Mouse (Mus musculus) limb, embryonic 11.5 days (tissue): ENCODE results near the gene Pheta1. TPM values are rescaled to one million over a fixed set of nuclear protein-coding genes. Genes with fewer than 3 reads are reported as not detected.
"Not testable (repeated sequence)": the region's sequence is repeated elsewhere in the genome, so short reads cannot be mapped to it uniquely, and the experiment has no call there.

Experiments
- ATAC-seq: fragments of 200-750 bp; cut with Nextera tagmentation; 2 replicates; pipeline ENCODE4 v1.8.0; 2017; ENCODE audit warnings: low read depth; ENCODE audit not compliant: insufficient number of reproducible peaks, low FRiP score, low TSS enrichment
- DNase-seq: peaks from one replicate; pipeline ENCODE4 v3.0.0-alpha.2; 2015; ENCODE audit warnings: low spot score
- H3K27ac ChIP-seq: fragments of 300-500 bp; sonication (generic); replicated peaks from 2 replicates; pipeline ENCODE4 v1.5.1; 2014; ENCODE audit warnings: low read depth, mild to moderate bottlenecking, low read length
- H3K27me3 ChIP-seq: fragments of 300-500 bp; sonication (generic); 2 replicates; pipeline ENCODE4 v1.6.1; 2014; ENCODE audit warnings: mild to moderate bottlenecking, low read length, mixed read lengths; ENCODE audit not compliant: control insufficient read depth, insufficient read depth
- H3K36me3 ChIP-seq: fragments of 300-500 bp; sonication (generic); 2 replicates; pipeline ENCODE4 v1.6.1; 2014; ENCODE audit warnings: mild to moderate bottlenecking, low read length, moderate library complexity, mixed read lengths; ENCODE audit not compliant: control insufficient read depth, insufficient read depth
- H3K4me1 ChIP-seq: fragments of 300-500 bp; sonication (generic); 2 replicates; pipeline ENCODE4 v1.6.1; 2014; ENCODE audit warnings: low read length, mixed read lengths; ENCODE audit not compliant: control insufficient read depth, insufficient read depth
- H3K4me2 ChIP-seq: fragments of 300-500 bp; sonication (generic); 2 replicates; pipeline ENCODE4 v1.6.1; 2014; ENCODE audit warnings: low read depth, mild to moderate bottlenecking, moderate library complexity; ENCODE audit not compliant: severe bottlenecking
- H3K4me3 ChIP-seq: fragments of 300-500 bp; sonication (generic); 2 replicates; pipeline ENCODE4 v1.5.1; 2014; ENCODE audit warnings: low read depth, low read length
- H3K9ac ChIP-seq: fragments of 300-500 bp; sonication (generic); 2 replicates; pipeline ENCODE4 v1.6.1; 2014; ENCODE audit warnings: mild to moderate bottlenecking, low read length
- H3K9me3 ChIP-seq: fragments of 300-500 bp; sonication (generic); 2 replicates; pipeline ENCODE4 v1.6.1; 2016; ENCODE audit warnings: low read length; ENCODE audit not compliant: control insufficient read depth
- WGBS: fragments of 180-500 bp; shearing (Covaris S2); extraction: QIAGEN DNeasy Blood & Tissue Kit; methylation state at CpG from one replicate; pipeline ENCODE4 v1.1.7; 2014; 5-methylcytosine and 5-hydroxymethylcytosine counted together
- polyA plus RNA-seq: library from polyadenylated mRNA; unstranded; fragments of >200 nt; fragmentation: Nextera tagmentation; extraction: Ambion mirVana; gene quantifications from 2 replicates; pipeline ENCODE4 v1.2.1, GENCODE M21; 2014

The Pheta1 gene
- polyA plus RNA-seq, 1 experiment from 2014 or later, result 36.8 TPM

DNA sequence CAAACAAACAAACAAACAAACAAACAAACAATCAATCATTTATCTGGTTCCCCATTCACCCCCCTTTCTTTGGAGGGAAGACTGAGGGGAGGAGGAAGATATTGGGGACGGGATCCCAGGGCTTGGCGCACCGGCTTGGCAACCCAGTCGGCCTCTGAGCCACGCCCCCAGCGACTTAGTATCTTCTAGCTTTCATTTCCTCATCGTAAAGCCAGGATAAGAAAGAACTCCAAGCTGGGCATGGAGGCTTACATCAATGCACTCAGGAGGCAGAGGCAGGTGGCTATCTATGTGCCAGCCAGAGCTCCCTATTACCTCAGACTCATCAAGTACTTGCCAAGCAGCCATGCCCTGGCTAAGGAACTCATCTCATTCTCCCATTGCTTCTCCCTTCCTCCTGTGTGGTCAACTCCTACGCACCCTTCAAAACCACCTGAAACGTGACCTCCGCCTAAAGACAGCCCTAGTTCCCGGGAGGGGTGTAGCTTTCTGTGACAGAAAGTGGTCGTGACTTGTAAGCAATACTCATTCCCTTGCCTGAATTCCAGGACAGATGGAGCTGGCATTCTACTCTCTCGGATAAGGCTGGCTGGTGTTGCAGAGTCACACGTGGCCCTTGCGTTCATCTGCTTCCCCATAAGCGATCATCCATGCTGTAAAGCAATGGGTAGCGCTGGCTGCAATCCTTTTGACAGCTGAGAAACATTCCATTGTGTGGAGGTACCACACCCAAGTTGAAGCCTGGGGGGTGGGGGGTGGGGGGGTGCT, 5.5 kb upstream of the Pheta1 start:
- Histone ChIP-seq H3K27me3 (peaks cover 15% of the 10 kb centered on the region), H3K4me3 (no peak overlapping the region), H3K9ac (no peak overlapping the region; the same call in 1 of the 2 replicates), H3K27ac (no peak overlapping the region), H3K4me2 (peak overlapping the region; percentile 70), H3K4me1 (0 out of 2 replicates have a peak, but pooled peaks cover 6% of the 10 kb centered on the region), H3K36me3 (no peaks in the 10 kb centered on the region), H3K9me3 (no peaks in the 10 kb centered on the region)
- 16% methylated on average over 17 of the region's 17 CpGs for whole genome bisulfite sequencing
- ATAC-seq (no peak), DNase-seq (no peak)

DNA sequence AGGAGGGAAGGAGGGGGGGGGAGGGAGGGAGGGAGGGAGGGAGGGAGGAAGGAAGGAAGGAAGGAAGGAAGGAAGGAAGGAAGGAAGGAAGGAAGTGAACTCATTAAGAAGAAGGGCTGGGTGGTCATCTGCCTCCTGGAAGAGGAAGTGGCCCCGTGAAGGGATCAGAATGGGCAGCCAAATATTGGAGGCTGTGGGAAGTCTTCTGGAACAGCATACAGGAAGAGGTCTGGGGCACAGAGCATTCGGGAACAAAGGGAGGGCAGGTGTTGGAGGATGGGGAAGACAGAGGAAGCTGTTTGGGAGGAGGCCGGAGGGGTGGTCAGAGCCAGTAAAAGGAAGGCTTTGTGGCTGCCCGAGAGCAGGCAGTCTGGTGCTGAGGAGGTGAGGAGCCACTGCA, 3.4 kb upstream of the Pheta1 start:
- Histone ChIP-seq H3K4me3 (no peak overlapping the region), H3K4me2 (no peak overlapping the region), H3K9me3 (no peaks in the 10 kb centered on the region), H3K27ac (no peak overlapping the region), H3K27me3 (peaks cover 12% of the 10 kb centered on the region), H3K36me3 (no peaks in the 10 kb centered on the region), H3K4me1 (peaks cover 14% of the 10 kb centered on the region), H3K9ac (no peak overlapping the region)
- 34% methylated on average over 4 of the region's 4 CpGs for WGBS
- no peak for ATAC-seq
- no peak for DNase-seq

DNA sequence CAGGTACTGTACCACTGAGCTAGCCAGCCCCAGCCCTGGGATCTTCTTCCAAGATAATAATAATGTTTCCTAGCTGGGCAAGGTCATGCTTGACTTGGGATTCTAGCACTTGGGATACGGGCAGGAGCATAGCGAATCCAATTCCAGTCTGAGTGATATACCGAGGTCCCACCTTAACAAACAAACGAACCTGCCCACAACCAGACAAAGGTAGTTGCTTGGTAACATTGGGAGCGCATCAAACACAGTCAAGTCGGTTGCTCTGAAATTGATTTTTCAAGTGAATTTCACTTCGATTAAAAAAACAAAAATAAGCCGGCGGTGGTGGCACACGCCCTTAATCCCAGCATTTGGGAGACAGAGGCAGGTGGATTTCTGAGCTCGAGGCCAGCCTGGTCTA, 2.5 kb upstream of the Pheta1 start:
- Histone ChIP-seq H3K9me3 (no peaks in the 10 kb centered on the region), H3K27ac (no peak overlapping the region), H3K4me1 (peaks cover 20% of the 10 kb centered on the region), H3K4me3 (no peak overlapping the region), H3K36me3 (0 out of 2 replicates have a peak, but pooled peaks cover 3% of the 10 kb centered on the region), H3K27me3 (peaks cover 12% of the 10 kb centered on the region), H3K9ac (no peak overlapping the region), H3K4me2 (no peak overlapping the region)
- DNase-seq (no peak), ATAC-seq (no peak)
- WGBS, result 76% methylated on average over 11 of the region's 11 CpGs

DNA sequence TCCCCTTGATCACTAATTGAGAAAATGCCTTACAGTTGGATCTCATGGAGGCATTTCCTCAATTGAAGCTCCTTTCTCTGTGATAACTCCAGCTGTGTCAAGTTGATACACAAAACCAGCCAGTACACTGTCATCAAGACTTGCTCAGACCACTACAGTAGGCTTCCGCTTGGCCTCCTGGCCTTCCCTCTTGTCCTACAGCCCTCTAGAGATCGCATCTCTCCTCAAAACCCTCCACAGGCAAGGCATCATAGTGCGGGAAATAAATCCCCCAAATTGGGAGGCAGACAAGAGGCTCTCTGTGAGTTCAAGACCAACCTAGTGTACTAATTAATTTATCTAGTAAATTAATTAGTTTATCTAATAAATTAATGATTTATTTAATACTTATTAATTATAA, 1.5 kb upstream of the Pheta1 start:
- not testable (repeated sequence) for H3K9ac ChIP-seq, H3K27ac ChIP-seq, H3K36me3 ChIP-seq, H3K4me2 ChIP-seq, ATAC-seq, DNase-seq, H3K4me3 ChIP-seq, H3K9me3 ChIP-seq
- peaks cover 20% of the 10 kb centered on the region for H3K4me1 ChIP-seq
- H3K27me3 ChIP-seq, result peaks cover 12% of the 10 kb centered on the region
- WGBS, result 79% methylated on average over 3 of the region's 3 CpGs

- WGBS, result under 1% methylated on average over 17 of the region's 17 CpGs
- H3K36me3 ChIP-seq, result peaks cover 12% of the 10 kb centered on the region
- peak overlapping the region; percentile 74 for H3K4me2 ChIP-seq
- peaks cover 17% of the 10 kb centered on the region for H3K4me1 ChIP-seq
- peak overlapping the region; percentile 74 for H3K4me3 ChIP-seq
- peak overlapping the region; percentile 59 for H3K9ac ChIP-seq
- peak; percentile 69 for DNase-seq
- H3K9me3 ChIP-seq, result no peaks in the 10 kb centered on the region
- peak overlapping the region; percentile 64 for H3K27ac ChIP-seq
- peak; percentile 36; the same call in 1 of the 2 replicates for ATAC-seq
- H3K27me3 ChIP-seq, result peaks cover 11% of the 10 kb centered on the region
These were observed 707 bp upstream of the Pheta1 start for GRCm38 (mm10) chr5:121848035-121848519.

DNA sequence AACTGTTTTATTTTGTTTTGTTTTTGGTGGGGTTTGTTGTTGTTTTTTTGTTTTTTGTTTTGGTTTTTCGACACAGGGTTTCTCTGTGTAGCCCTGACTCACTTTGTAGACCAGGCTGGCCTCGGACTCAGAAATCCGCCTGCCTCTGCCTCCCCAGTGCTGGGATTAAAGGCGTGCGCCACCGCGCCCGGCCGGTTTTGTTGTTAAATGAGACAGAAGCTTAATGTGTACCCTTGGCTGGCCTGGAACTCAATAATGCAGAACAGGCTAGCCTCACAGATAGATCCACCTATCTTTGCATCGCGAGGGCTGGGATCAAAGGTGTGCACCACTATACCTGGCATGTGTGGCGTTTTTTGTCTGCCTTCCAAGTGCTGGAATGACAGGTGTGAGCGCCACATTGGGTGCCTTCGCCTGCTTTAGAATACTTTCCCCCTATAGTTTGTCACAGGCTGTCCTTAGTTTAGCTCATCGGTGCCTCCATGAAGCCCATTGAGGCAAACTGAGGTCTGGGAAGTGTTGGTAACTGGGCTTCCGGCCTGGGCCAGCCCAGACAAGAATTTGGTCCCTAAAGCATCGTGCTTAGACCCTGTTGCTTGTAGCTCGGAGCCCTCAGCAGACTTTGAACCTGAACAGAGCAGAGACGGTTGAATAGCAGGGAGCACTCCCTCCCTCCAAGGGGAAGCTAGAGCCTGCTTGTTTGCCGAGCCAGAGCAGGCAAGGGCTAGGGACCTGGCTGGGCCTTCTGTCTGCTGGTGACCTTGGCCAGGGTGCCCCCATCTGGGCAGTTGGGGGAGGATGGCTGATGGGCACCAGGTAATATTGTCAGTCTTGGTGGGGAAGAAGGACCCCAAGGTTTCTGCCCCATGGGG, 930 bp downstream of the Pheta1 start:
- Histone ChIP-seq H3K4me2 (peak overlapping the region; percentile 74), H3K27me3 (0 out of 2 replicates have a peak, but pooled peaks cover 2% of the 10 kb centered on the region), H3K9me3 (no peaks in the 10 kb centered on the region), H3K36me3 (peaks cover 21% of the 10 kb centered on the region), H3K27ac (no peak overlapping the region), H3K4me1 (peaks cover 17% of the 10 kb centered on the region), H3K4me3 (peak overlapping the region; percentile 74), H3K9ac (peak overlapping the region; percentile 92)
- ATAC-seq, result no peak
- 44% methylated on average over 20 of the region's 20 CpGs for WGBS
- no peak for DNase-seq

DNA sequence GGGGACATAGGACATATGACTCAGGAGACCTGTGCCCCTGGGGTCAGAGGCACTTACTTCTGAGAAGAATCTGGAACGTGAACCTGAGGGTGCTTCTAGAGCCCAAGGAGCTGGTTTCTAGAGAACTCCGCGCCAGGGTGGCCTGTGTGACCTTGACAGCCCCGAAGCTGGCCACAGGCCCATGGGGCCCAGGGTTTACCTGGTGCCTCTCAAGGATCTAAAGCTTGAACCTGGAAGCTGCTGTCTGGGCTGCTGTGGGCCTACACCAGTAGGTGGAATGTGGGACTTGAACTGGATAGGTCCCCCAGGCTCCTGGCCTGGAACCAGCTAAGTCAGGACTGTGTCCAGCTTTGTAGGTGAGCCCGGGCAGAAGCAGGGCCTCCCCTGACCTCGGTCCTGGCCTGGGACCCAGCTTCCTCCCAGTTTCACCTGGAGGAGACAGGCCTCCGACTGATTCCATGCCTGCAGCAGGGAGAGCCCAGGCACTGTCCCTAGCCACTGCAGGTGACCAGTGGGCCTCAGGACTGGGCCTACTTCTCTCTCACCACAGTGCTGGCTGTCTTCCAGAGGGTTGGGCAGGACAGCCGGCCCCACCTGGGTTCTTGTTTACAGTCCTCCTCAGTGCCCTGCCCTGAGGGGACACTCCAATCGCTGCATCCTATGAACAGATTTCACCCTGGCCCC, 4.7 kb downstream of the Pheta1 start:
- Histone ChIP-seq H3K9me3 (no peaks in the 10 kb centered on the region), H3K36me3 (peaks cover 21% of the 10 kb centered on the region), H3K4me1 (peaks cover 14% of the 10 kb centered on the region), H3K4me3 (no peak overlapping the region), H3K9ac (no peak overlapping the region), H3K4me2 (no peak overlapping the region), H3K27me3 (no peaks in the 10 kb centered on the region), H3K27ac (no peak overlapping the region)
- DNase-seq, result no peak
- no peak for ATAC-seq
- WGBS, result 90% methylated on average over 9 of the region's 9 CpGs

DNA sequence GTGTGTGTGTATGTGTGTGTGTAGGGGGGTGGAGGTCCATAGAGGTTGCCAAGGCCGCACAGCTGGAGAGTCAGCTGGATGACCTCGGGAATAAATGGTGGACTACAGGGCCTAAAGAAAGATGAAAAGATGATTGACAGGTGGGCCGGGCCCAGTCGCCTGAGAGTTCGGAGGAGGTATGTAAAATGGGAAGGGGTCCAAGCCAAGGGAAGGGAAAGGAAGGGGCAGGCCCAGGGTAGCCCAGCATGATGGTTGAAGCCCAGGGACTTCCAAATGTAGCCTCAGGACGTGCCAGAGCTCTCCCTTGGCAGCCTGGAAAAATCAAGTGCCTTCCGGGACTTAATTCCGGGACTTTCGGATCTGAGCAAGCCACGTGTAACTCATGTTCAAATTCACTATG, 6.0 kb downstream of the Pheta1 start:
- no peaks in the 10 kb centered on the region for H3K9me3 ChIP-seq
- H3K4me3 ChIP-seq, result no peak overlapping the region
- H3K4me2 ChIP-seq, result no peak overlapping the region
- WGBS, result 89% methylated on average over 10 of the region's 10 CpGs
- H3K27me3 ChIP-seq, result no peaks in the 10 kb centered on the region
- peaks cover 21% of the 10 kb centered on the region for H3K36me3 ChIP-seq
- peaks cover 12% of the 10 kb centered on the region for H3K4me1 ChIP-seq
- no peak overlapping the region for H3K27ac ChIP-seq
- DNase-seq (no peak), ATAC-seq (no peak)
- H3K9ac ChIP-seq, result no peak overlapping the region
